Mouse (Mus musculus) neural tube, embryonic 13.5 days (tissue): Measurements from ENCODE around the gene G430095P16Rik. TPM values are rescaled to one million over a fixed set of nuclear protein-coding genes. Genes with fewer than 3 reads are reported as not detected.

ENCODE experiments used
- ATAC-seq: fragments of 200-750 bp; cut with Nextera tagmentation; 2 replicates; pipeline ENCODE4 v1.8.0; 2017; ENCODE audit warnings: low read depth, mild to moderate bottlenecking, moderate TSS enrichment, moderate library complexity
- H3K27ac ChIP-seq: fragments of 300-500 bp; sonication (generic); replicated peaks from 2 replicates; pipeline ENCODE4 v1.5.1; 2015; ENCODE audit warnings: moderate library complexity, mild to moderate bottlenecking, inconsistent platforms
- H3K27me3 ChIP-seq: fragments of 300-500 bp; sonication (generic); 2 replicates; pipeline ENCODE4 v1.6.1; 2015; ENCODE audit warnings: mild to moderate bottlenecking, inconsistent platforms
- H3K36me3 ChIP-seq: fragments of 300-500 bp; sonication (generic); 2 replicates; pipeline ENCODE4 v1.6.1; 2015; ENCODE audit warnings: mild to moderate bottlenecking, inconsistent platforms
- H3K4me1 ChIP-seq: fragments of 300-500 bp; sonication (generic); replicated peaks from 2 replicates; pipeline ENCODE4 v1.6.1; 2015; ENCODE audit warnings: inconsistent platforms
- H3K4me2 ChIP-seq: fragments of 300-500 bp; sonication (generic); 2 replicates; pipeline ENCODE4 v1.6.1; 2015; ENCODE audit warnings: inconsistent platforms, mild to moderate bottlenecking, moderate library complexity
- H3K4me3 ChIP-seq: fragments of 300-500 bp; sonication (generic); 2 replicates; pipeline ENCODE4 v1.5.1; 2015; ENCODE audit warnings: mild to moderate bottlenecking, inconsistent platforms
- H3K9ac ChIP-seq: fragments of 300-500 bp; sonication (generic); 2 replicates; pipeline ENCODE4 v1.6.1; 2015; ENCODE audit warnings: moderate library complexity, mild to moderate bottlenecking, inconsistent platforms
- H3K9me3 ChIP-seq: fragments of 300-500 bp; sonication (generic); 2 replicates; pipeline ENCODE4 v1.6.1; 2016; ENCODE audit warnings: inconsistent platforms
- WGBS: fragments of 180-500 bp; shearing (Covaris S2); methylation state at CpG from one replicate; pipeline ENCODE4 v1.1.7; 2015; 5-methylcytosine and 5-hydroxymethylcytosine counted together
- polyA plus RNA-seq: library from polyadenylated mRNA; unstranded; fragments of >200 nt; fragmentation: Nextera tagmentation; extraction: Ambion mirVana; gene quantifications from 2 replicates; pipeline ENCODE4 v1.2.1, GENCODE M21; 2015

G430095P16Rik gene
- polyA plus RNA-seq, 1 experiment from 2014 or later, result 2.2 TPM

DNA sequence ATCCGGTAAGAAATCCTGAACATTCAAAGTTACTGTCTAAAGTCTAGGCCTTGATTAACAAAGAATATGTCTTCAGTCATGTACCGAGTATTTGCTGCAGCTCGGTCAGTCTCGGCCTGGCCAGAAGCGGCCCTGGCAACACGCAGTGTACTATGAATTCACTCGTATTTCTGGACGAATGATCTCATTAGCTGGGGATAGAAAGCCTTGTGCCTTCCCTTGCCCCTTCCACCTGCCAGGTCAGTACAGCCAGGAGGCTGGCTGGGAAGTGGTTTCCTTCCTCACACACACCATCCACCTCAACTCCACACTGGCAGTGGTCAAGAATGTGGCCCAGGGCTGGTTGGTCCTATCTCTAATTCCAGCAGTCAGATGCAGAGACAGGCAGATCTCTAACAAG is 46.5 kb downstream of the G430095P16Rik start:
- Histone ChIP-seq H3K9ac (no peak overlapping the region), H3K4me2 (peak overlapping the region; percentile 55), H3K9me3 (no peaks in the 10 kb centered on the region), H3K4me1 (peaks cover 78% of the 10 kb centered on the region), H3K4me3 (0 out of 2 replicates have a peak overlapping the region, but pooled peaks have one; percentile 0), H3K36me3 (no peaks in the 10 kb centered on the region), H3K27me3 (peaks cover 89% of the 10 kb centered on the region), H3K27ac (no peak overlapping the region)
- ATAC-seq, result no peak
- 80% methylated on average over 8 of the region's 8 CpGs for WGBS

DNA sequence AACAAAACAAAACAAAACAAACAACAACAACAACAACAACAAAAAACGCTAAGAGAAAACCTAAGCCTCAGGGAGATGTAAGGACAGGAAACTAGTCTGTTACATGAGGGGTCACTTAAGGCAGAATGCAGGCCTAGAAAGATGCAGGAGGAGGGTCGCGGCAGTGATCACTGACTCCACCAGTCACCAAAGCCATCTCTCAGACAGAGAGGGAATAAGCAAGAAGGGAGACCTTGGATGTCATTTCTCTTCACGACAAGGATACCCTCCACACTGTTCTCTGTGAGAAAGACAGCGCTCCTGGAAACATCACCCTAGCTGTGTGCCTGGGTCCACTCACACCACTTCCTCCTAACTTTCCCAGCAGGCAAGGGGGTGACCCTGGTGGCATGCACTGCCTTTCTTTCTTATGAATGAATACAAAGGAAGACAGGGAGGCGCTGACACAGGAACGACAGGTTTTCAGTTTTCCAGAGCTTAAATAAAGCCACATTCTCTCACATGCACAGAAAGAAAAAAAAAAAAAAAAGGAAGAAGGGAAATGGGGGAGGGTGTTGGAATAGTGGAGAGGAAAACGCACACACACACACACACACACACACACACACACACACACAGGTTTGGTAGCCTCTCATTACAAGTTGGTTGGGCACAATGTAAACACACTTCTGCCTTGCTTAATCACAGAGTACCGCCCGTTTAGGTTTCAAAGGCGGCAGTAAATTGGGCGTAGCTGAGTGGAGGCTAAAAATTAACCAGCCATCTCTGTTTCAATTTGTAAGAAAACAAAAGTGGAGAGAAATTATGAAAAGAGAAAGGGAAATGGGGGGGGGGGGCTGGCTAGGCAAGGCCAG is 47.5 kb downstream of the G430095P16Rik start:
- Histone ChIP-seq H3K9ac (peak overlapping the region; percentile 54), H3K9me3 (no peaks in the 10 kb centered on the region), H3K27me3 (peaks cover 88% of the 10 kb centered on the region), H3K27ac (no peak overlapping the region), H3K36me3 (no peaks in the 10 kb centered on the region), H3K4me1 (peaks cover 78% of the 10 kb centered on the region), H3K4me2 (peak overlapping the region; percentile 55), H3K4me3 (peak overlapping the region; percentile 31)
- 33% methylated on average over 12 of the region's 12 CpGs for WGBS
- ATAC-seq, result no peak

DNA sequence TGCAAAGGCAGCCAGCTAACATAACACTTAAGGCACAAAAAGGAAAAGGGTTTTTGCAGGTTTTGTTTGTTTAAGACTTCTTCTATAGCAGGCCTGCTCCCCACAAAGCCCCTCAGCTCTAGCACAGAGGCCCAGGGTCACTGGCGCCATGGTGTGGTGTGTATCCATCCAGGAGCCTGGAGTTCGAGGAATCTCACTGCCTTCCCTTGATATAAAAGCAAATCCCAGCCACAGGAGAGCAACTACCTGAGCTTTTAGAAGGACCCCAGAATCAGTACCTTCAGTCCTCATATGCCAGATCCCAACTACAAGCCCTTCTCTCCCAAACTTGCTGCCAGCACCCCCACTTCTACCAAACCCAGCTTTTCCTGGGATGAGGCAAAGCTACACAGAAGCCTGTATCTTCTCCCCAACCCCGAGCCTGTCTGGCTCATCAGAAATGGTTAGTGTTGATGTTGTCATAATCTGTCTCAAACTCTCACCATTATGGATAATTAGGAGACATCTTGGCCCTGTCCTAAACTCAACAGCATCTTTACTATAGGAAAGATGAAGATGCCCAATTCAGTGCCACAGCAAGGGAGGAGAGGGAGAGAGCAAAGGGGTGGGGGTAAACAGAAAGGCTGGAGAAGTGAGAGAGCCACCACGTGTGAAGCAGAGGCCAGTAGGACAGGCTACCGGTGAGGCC is 48.3 kb downstream of the G430095P16Rik start:
- H3K4me1 ChIP-seq, result peaks cover 78% of the 10 kb centered on the region
- no peaks in the 10 kb centered on the region for H3K36me3 ChIP-seq
- peaks cover 90% of the 10 kb centered on the region for H3K27me3 ChIP-seq
- 29% methylated on average over 5 of the region's 5 CpGs for WGBS
- peak overlapping the region; percentile 55 for H3K4me2 ChIP-seq
- H3K27ac ChIP-seq, result no peak overlapping the region
- H3K9me3 ChIP-seq, result no peaks in the 10 kb centered on the region
- no peak for ATAC-seq
- H3K4me3 ChIP-seq, result peak overlapping the region; percentile 31
- peak overlapping the region; percentile 61 for H3K9ac ChIP-seq

DNA sequence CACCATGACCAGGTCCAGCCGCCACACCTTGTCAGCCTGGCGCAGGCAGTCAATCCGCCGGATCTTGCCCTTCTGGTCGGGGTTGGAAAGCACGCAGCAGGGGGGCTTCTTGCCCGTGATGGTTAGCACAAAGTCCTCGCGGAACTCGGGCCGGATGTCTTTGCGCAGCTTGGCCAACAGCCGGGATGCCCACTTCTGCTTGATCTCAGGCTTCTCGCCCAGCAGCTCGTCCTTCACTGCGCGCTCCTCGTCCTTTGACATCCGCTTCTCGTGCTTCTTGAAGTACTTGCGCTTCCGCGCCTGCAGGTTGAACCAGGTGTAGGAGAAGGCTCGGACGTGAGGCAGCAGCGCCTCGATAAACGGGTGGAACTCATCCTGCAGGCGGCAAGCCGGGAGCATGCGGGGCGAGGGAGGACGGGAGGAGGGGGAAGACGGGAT is 49.2 kb downstream of the G430095P16Rik start:
- Histone ChIP-seq H3K9ac (peak overlapping the region; percentile 61), H3K4me2 (peak overlapping the region; percentile 55), H3K9me3 (no peaks in the 10 kb centered on the region), H3K27ac (peak overlapping the region; percentile 42; the same call in 1 of the 2 replicates), H3K4me1 (peaks cover 76% of the 10 kb centered on the region), H3K36me3 (no peaks in the 10 kb centered on the region), H3K4me3 (peak overlapping the region; percentile 31), H3K27me3 (peaks cover 90% of the 10 kb centered on the region)
- 4% methylated on average over 34 of the region's 34 CpGs for WGBS
- ATAC-seq, result no peak

DNA sequence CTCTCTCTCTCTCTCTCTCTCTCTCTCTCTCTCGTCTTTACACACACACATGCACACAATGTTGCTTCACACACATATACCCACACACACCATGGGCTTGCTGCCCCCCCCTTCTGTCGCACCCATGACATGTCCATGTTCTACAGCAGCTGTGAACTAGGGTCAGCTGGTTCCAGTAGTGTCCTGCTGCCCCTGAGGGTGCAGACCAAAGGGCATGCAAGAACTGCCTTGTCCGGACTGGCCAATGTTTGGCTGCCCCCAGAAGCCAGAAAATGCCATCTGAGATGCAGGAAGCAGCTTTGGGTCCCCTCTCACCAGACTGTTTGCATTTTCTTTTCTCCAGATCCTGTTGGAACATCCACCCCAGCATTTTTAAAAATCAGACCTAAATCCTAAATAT is 49.8 kb downstream of the G430095P16Rik start:
- Histone ChIP-seq H3K4me2 (peak overlapping the region; percentile 55), H3K27ac (no peak overlapping the region), H3K36me3 (no peaks in the 10 kb centered on the region), H3K4me1 (peaks cover 69% of the 10 kb centered on the region), H3K9me3 (no peaks in the 10 kb centered on the region), H3K4me3 (peak overlapping the region; percentile 31), H3K27me3 (peaks cover 90% of the 10 kb centered on the region), H3K9ac (peak overlapping the region; percentile 66)
- WGBS, result 3% methylated on average over 3 of the region's 3 CpGs
- no peak for ATAC-seq

DNA sequence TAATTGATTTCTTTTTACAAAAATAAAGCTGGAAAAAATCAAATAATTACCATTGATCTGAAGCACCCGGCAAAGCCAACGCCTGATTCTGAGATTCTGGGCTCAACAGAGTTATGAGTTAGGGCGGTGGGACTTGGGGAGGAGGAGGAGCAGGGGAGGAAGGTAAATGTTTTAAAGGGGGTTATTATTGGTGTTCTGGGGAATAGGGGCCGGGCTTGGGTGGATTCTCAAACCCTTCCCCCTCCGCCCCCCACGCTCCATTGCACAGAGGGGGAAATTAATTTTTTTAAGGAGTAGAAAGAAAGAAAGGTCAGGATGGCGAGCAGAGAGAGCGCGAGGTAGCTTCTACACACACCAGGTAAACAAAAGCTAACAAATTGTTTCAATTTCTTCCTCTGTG is 50.5 kb downstream of the G430095P16Rik start:
- Histone ChIP-seq H3K9ac (peak overlapping the region; percentile 66), H3K27me3 (peaks cover 90% of the 10 kb centered on the region), H3K4me3 (peak overlapping the region; percentile 31), H3K4me2 (peak overlapping the region; percentile 55), H3K27ac (peak overlapping the region; percentile 93), H3K9me3 (no peaks in the 10 kb centered on the region), H3K4me1 (peaks cover 71% of the 10 kb centered on the region), H3K36me3 (no peaks in the 10 kb centered on the region)
- ATAC-seq, result no peak
- WGBS, result under 1% methylated on average over 9 of the region's 9 CpGs

DNA sequence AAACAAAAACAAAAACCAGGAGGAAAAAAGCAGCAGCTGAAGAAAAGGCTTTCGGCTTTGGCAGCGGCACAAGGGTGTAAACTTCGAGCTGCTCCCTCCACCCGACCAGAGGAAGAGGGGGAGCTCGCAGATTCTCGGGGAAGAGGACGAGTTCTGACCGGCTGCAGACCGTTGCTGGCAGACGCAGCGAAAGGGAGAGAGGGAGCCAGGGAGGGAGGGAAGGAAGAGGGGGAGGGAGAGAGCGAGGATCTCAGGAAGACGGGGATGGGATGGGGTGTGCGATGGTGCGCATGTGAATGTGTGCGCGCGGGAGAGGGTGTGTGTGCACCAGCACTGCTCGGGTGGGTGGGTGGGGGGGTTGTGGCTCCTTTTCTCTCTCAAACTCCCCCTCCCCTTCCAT is 51.0 kb downstream of the G430095P16Rik start:
- Histone ChIP-seq H3K4me3 (peak overlapping the region; percentile 31), H3K9me3 (no peaks in the 10 kb centered on the region), H3K36me3 (no peaks in the 10 kb centered on the region), H3K4me2 (peak overlapping the region; percentile 55), H3K9ac (peak overlapping the region; percentile 66), H3K27me3 (peaks cover 90% of the 10 kb centered on the region), H3K4me1 (peaks cover 77% of the 10 kb centered on the region), H3K27ac (peak overlapping the region; percentile 93)
- peak; percentile 86 for ATAC-seq
- WGBS, result under 1% methylated on average over 19 of the region's 19 CpGs

DNA sequence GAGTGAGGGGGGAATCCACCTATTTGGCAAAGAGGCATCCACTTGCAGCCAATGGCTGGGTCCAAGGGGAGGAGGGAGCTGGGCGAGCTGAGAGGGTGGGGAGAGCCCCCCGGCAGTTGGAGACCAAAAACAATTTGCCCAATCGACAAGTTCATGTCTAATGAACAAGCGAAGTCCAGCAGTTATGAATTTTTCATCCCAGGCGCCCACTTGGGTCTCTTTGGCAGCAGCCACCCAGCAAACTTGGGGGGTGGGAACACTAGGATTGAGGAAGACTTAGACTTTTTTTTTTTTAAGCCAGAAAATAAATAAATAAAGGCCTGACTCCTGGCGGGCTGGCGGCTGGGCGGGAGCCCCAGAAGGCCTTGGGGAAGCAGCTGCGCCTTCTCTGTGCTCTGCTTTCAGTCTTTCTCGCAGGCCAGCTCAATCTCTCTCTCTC is 51.7 kb downstream of the G430095P16Rik start:
- Histone ChIP-seq H3K4me1 (peaks cover 83% of the 10 kb centered on the region), H3K27me3 (peaks cover 90% of the 10 kb centered on the region), H3K27ac (peak overlapping the region; percentile 93), H3K9ac (no peak overlapping the region), H3K4me2 (peak overlapping the region; percentile 55), H3K36me3 (no peaks in the 10 kb centered on the region), H3K9me3 (no peaks in the 10 kb centered on the region), H3K4me3 (peak overlapping the region; percentile 31; the same call in 1 of the 2 replicates)
- 3% methylated on average over 10 of the region's 10 CpGs for WGBS
- peak; percentile 73 for ATAC-seq

DNA sequence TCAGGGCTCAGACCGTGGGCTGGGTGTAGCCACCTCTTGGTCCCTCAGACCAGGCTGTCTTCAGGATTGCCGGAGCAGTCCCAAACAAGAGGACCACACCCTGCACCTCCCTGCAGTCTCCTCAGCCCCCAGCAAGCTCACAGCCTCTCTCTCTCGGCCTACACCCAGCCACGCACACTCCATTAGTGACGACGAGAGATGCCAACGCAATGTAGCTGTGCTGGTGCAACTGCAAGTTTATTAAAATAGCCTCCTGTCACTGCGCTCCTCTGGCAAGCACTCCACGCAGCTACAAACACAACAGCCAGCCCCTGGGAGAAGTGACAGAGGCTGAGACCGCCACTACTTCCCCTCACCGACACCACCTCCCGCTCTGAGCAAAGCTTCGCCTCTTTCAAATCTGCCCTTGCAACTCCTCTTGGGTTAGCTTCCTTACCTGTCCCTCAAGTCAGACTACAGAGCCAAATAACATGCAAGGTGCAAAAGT is 52.3 kb downstream of the G430095P16Rik start:
- peak overlapping the region; percentile 93 for H3K27ac ChIP-seq
- no peaks in the 10 kb centered on the region for H3K36me3 ChIP-seq
- peak; percentile 33; the same call in 1 of the 2 replicates for ATAC-seq
- peak overlapping the region; percentile 61 for H3K9ac ChIP-seq
- peak overlapping the region; percentile 55 for H3K4me2 ChIP-seq
- peak overlapping the region; percentile 18; the same call in 1 of the 2 replicates for H3K4me3 ChIP-seq
- H3K27me3 ChIP-seq, result peaks cover 90% of the 10 kb centered on the region
- peaks cover 85% of the 10 kb centered on the region for H3K4me1 ChIP-seq
- no peaks in the 10 kb centered on the region for H3K9me3 ChIP-seq
- 4% methylated on average over 13 of the region's 13 CpGs for WGBS

DNA sequence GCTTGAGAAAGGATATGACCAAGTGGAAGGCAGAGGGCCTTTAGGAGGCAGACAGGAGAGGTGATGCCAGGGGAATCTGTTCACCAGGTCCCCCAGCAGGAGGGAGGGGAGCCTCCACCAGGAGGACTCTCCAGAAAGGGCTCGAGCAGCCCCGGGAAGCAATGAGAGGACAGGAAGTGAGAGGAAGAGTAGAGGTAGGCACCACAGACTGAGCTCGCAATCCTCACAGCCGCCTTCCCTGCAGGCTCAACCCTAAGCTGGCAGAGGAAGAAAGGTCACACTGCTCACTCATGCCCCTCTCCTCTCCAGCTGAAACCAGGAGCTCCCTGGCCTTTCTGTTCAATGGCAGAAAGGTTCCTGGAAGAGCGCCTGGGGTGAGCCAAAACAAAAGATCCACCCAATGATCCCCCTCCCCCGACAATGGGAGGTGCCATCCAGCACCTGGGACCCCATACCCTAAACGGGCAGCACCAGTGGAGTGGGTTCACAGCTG is 52.9 kb downstream of the G430095P16Rik start:
- Histone ChIP-seq H3K27ac (peak overlapping the region; percentile 93), H3K9ac (peak overlapping the region; percentile 61), H3K27me3 (peaks cover 90% of the 10 kb centered on the region), H3K4me2 (peak overlapping the region; percentile 55), H3K36me3 (no peaks in the 10 kb centered on the region), H3K4me1 (peaks cover 85% of the 10 kb centered on the region), H3K9me3 (no peaks in the 10 kb centered on the region), H3K4me3 (peak overlapping the region; percentile 4; the same call in 1 of the 2 replicates)
- WGBS, result 5% methylated on average over 7 of the region's 7 CpGs
- no peak for ATAC-seq
